In genomic region chr10:30549974-30550373, GRCm38 (mm10) we compare ENCODE assay signal across 17 mouse cellular contexts.
"Had no signal": no experiment of that assay in that cellular context is flagged by ENCODE, and none has a peak within 500 bp of the region (broad histone marks: within the 10 kb centered on the region; RNA-seq: fewer than 3 reads in every experiment).

No protein-coding gene starts in this region.

- H3K4me1 ChIP-seq: limb, embryonic 10.5 days; limb, embryonic 13.5 days; liver, embryonic 12.5 days; liver, embryonic 15.5 days; lung, embryonic 15.5 days; midbrain, embryonic 12.5 days; midbrain, embryonic 15.5 days had no signal

- H3K4me2 ChIP-seq: limb, embryonic 13.5 days; liver, embryonic 12.5 days; liver, embryonic 15.5 days; lung, embryonic 15.5 days; midbrain, embryonic 12.5 days; midbrain, embryonic 15.5 days had no signal

- H3K9ac ChIP-seq: limb, embryonic 13.5 days; liver, embryonic 12.5 days; liver, embryonic 15.5 days; lung, embryonic 15.5 days; midbrain, embryonic 12.5 days; midbrain, embryonic 15.5 days had no signal

- H3K9me3 ChIP-seq: limb, embryonic 10.5 days; limb, embryonic 13.5 days; liver, embryonic 12.5 days; liver, embryonic 15.5 days; lung, embryonic 15.5 days; midbrain, embryonic 12.5 days; midbrain, embryonic 15.5 days had no signal

- ATAC-seq: liver, embryonic 12.5 days; midbrain, embryonic 15.5 days had no signal

- H3K27ac ChIP-seq: limb, embryonic 10.5 days; limb, embryonic 13.5 days; liver, embryonic 12.5 days; liver, embryonic 15.5 days; lung, embryonic 15.5 days; midbrain, embryonic 12.5 days; midbrain, embryonic 15.5 days had no signal

- H3K4me3 ChIP-seq: limb, embryonic 10.5 days; limb, embryonic 13.5 days; liver, embryonic 12.5 days; liver, embryonic 15.5 days; lung, embryonic 15.5 days; midbrain, embryonic 12.5 days; midbrain, embryonic 15.5 days had no signal

- H3K27me3 ChIP-seq: limb, embryonic 13.5 days; liver, embryonic 12.5 days; liver, embryonic 15.5 days; lung, embryonic 15.5 days; midbrain, embryonic 12.5 days; midbrain, embryonic 15.5 days had no signal

- DNase-seq: kidney, adult 2 months; kidney, postnatal 10 days; kidney, postnatal 36 days; liver; lung, adult 18-20 months; lung, postnatal 10 days; lung, postnatal 36 days; thymus, adult 2 months; thymus, postnatal 14 days; thymus, postnatal 4 days had no signal
